Mouse (Mus musculus) heart, embryonic 11.5 days (tissue): Measurements from ENCODE around the gene Csnk2a1. TPM values are rescaled to one million over a fixed set of nuclear protein-coding genes. Genes with fewer than 3 reads are reported as not detected.

Experiments
- ATAC-seq: fragments of 200-750 bp; cut with Nextera tagmentation; replicated peaks from 2 replicates; pipeline ENCODE4 v1.8.0; 2017; ENCODE audit warnings: moderate library complexity; ENCODE audit not compliant: insufficient number of reproducible peaks, low FRiP score, low TSS enrichment
- H3K27ac ChIP-seq: fragments of 300-500 bp; sonication (generic); 2 replicates; pipeline ENCODE4 v1.5.1; 2014; ENCODE audit warnings: mild to moderate bottlenecking, low read depth, low read length
- H3K27me3 ChIP-seq: fragments of 300-500 bp; sonication (generic); 2 replicates; pipeline ENCODE4 v1.6.1; 2014; ENCODE audit warnings: mild to moderate bottlenecking, low read length, mixed read lengths; ENCODE audit not compliant: control insufficient read depth, insufficient read depth
- H3K36me3 ChIP-seq: fragments of 300-500 bp; sonication (generic); 2 replicates; pipeline ENCODE4 v1.6.1; 2014; ENCODE audit warnings: mild to moderate bottlenecking, low read length, moderate library complexity, mixed read lengths; ENCODE audit not compliant: control insufficient read depth, insufficient read depth
- H3K4me1 ChIP-seq: fragments of 300-500 bp; sonication (generic); 2 replicates; pipeline ENCODE4 v1.6.1; 2014; ENCODE audit warnings: low read length; ENCODE audit not compliant: control insufficient read depth, insufficient read depth
- H3K4me2 ChIP-seq: fragments of 300-500 bp; sonication (generic); 2 replicates; pipeline ENCODE4 v1.6.1; 2014; ENCODE audit warnings: mild to moderate bottlenecking, moderate library complexity
- H3K4me3 ChIP-seq: fragments of 300-500 bp; sonication (generic); 2 replicates; pipeline ENCODE4 v1.5.1; 2014; ENCODE audit warnings: low read depth, low read length
- H3K9ac ChIP-seq: fragments of 300-500 bp; sonication (generic); 2 replicates; pipeline ENCODE4 v1.6.1; 2014; ENCODE audit warnings: mild to moderate bottlenecking, low read depth, low read length, moderate library complexity
- H3K9me3 ChIP-seq: fragments of 300-500 bp; sonication (generic); replicated peaks from 2 replicates; pipeline ENCODE4 v1.6.1; 2016; ENCODE audit warnings: low read length; ENCODE audit not compliant: control insufficient read depth
- WGBS: fragments of 180-500 bp; shearing (Covaris S2); extraction: QIAGEN DNeasy Blood & Tissue Kit; methylation state at CpG from one replicate; pipeline ENCODE4 v1.1.7; 2014; ENCODE audit not compliant: insufficient replicate concordance; 5-methylcytosine and 5-hydroxymethylcytosine counted together
- polyA plus RNA-seq: library from polyadenylated mRNA; unstranded; fragments of >200 nt; fragmentation: Nextera tagmentation; extraction: Ambion mirVana; gene quantifications from 2 replicates; pipeline ENCODE4 v1.2.1, GENCODE M21; 2014

Gene Csnk2a1
- polyA plus RNA-seq, 1 experiment from 2014 or later = 90.5 TPM

- Histone ChIP-seq H3K4me3 (peak within 1 kb of the TSS; percentile 95), H3K9me3 (no peaks in the 10 kb centered on the region), H3K36me3 (no peaks in the 10 kb centered on the region), H3K27me3 (no peaks in the 10 kb centered on the region), H3K27ac (peak within 1 kb of the TSS; percentile 82), H3K4me2 (peak within 1 kb of the TSS; percentile 88), H3K9ac (peak within 1 kb of the TSS; percentile 95), H3K4me1 (peaks cover 15% of the 10 kb centered on the region)
- peak; percentile 95 for ATAC-seq
- WGBS = under 1% methylated on average over 63 of the region's 70 CpGs
Measured at GRCm38 (mm10) chr2:152293727-152294475, 67.3 kb downstream of the Csnk2a1 start, which contains the start of gene Tbc1d20. Gene Tbc1d20 (plus strand): TSS chr2:152293828.

GRCm38 (mm10) chr2:152294541-152294940 lies 67.9 kb downstream of the Csnk2a1 start:
- peak overlapping the region; percentile 88 for H3K4me2 ChIP-seq
- 38% methylated on average over 5 of the region's 5 CpGs for WGBS
- ATAC-seq = no peak
- peak overlapping the region; percentile 95 for H3K9ac ChIP-seq
- no peaks in the 10 kb centered on the region for H3K36me3 ChIP-seq
- H3K27ac ChIP-seq = no peak overlapping the region
- no peaks in the 10 kb centered on the region for H3K27me3 ChIP-seq
- H3K4me1 ChIP-seq = peaks cover 15% of the 10 kb centered on the region
- no peaks in the 10 kb centered on the region for H3K9me3 ChIP-seq
- peak overlapping the region; percentile 95 for H3K4me3 ChIP-seq

GRCm38 (mm10) chr2:152302862-152303261 lies 76.2 kb downstream of the Csnk2a1 start:
- no peaks in the 10 kb centered on the region for H3K27me3 ChIP-seq
- WGBS = 83% methylated on average over 2 of the region's 2 CpGs
- no peak overlapping the region for H3K4me3 ChIP-seq
- H3K27ac ChIP-seq = no peak overlapping the region
- H3K4me1 ChIP-seq = 0 out of 2 replicates have a peak, but pooled peaks cover 2% of the 10 kb centered on the region
- H3K9me3 ChIP-seq = no peaks in the 10 kb centered on the region
- H3K36me3 ChIP-seq = peaks cover 20% of the 10 kb centered on the region
- no peak for ATAC-seq
- no peak overlapping the region for H3K9ac ChIP-seq
- no peak overlapping the region for H3K4me2 ChIP-seq

GRCm38 (mm10) chr2:152303781-152304180 lies 77.1 kb downstream of the Csnk2a1 start:
- no peaks in the 10 kb centered on the region for H3K4me1 ChIP-seq
- 61% methylated on average over 5 of the region's 5 CpGs for WGBS
- no peak for ATAC-seq

GRCm38 (mm10) chr2:152305480-152305879 lies 78.8 kb downstream of the Csnk2a1 start:
- WGBS = 93% methylated on average over 6 of the region's 6 CpGs
- H3K9ac ChIP-seq = no peak overlapping the region
- no peak overlapping the region for H3K27ac ChIP-seq
- H3K4me1 ChIP-seq = no peaks in the 10 kb centered on the region
- no peak overlapping the region for H3K4me2 ChIP-seq
- H3K9me3 ChIP-seq = no peaks in the 10 kb centered on the region
- ATAC-seq = no peak
- H3K36me3 ChIP-seq = peaks cover 37% of the 10 kb centered on the region
- no peak overlapping the region for H3K4me3 ChIP-seq
- no peaks in the 10 kb centered on the region for H3K27me3 ChIP-seq

More at GRCm38 (mm10) chr2:152303781-152304180, 77.1 kb downstream of the Csnk2a1 start:
- Histone ChIP-seq H3K9ac (no peak overlapping the region), H3K36me3 (peaks cover 29% of the 10 kb centered on the region), H3K4me3 (no peak overlapping the region), H3K27me3 (no peaks in the 10 kb centered on the region), H3K4me2 (no peak overlapping the region), H3K9me3 (no peaks in the 10 kb centered on the region), H3K27ac (no peak overlapping the region)

GRCm38 (mm10) chr2:152307186-152307585 lies 80.5 kb downstream of the Csnk2a1 start:
- no peak overlapping the region for H3K4me2 ChIP-seq
- no peak overlapping the region for H3K27ac ChIP-seq
- WGBS = 90% methylated on average over 3 of the region's 3 CpGs
- no peaks in the 10 kb centered on the region for H3K4me1 ChIP-seq
- no peaks in the 10 kb centered on the region for H3K27me3 ChIP-seq
- ATAC-seq = no peak
- H3K9ac ChIP-seq = no peak overlapping the region
- H3K4me3 ChIP-seq = no peak overlapping the region
- H3K9me3 ChIP-seq = no peaks in the 10 kb centered on the region
- peaks cover 51% of the 10 kb centered on the region for H3K36me3 ChIP-seq

GRCm38 (mm10) chr2:152312996-152313395 lies 86.4 kb downstream of the Csnk2a1 start:
- peaks cover 45% of the 10 kb centered on the region for H3K36me3 ChIP-seq
- no peak overlapping the region for H3K4me2 ChIP-seq
- no peak overlapping the region for H3K27ac ChIP-seq
- no peaks in the 10 kb centered on the region for H3K27me3 ChIP-seq
- WGBS = 77% methylated on average over 7 of the region's 7 CpGs
- no peak for ATAC-seq
- no peaks in the 10 kb centered on the region for H3K4me1 ChIP-seq
- H3K9me3 ChIP-seq = no peaks in the 10 kb centered on the region
- H3K4me3 ChIP-seq = no peak overlapping the region
- H3K9ac ChIP-seq = no peak overlapping the region

- H3K36me3 ChIP-seq = peaks cover 44% of the 10 kb centered on the region
- no peak overlapping the region for H3K4me2 ChIP-seq
- WGBS = 89% methylated on average over 6 of the region's 6 CpGs
Measured at GRCm38 (mm10) chr2:152313926-152314325, 87.3 kb downstream of the Csnk2a1 start.

GRCm38 (mm10) chr2:152317054-152317453 lies 90.4 kb downstream of the Csnk2a1 start:
- Histone ChIP-seq H3K9me3 (no peaks in the 10 kb centered on the region), H3K27ac (no peak overlapping the region), H3K4me2 (no peak overlapping the region), H3K4me3 (no peak overlapping the region), H3K4me1 (no peaks in the 10 kb centered on the region), H3K9ac (no peak overlapping the region), H3K36me3 (peaks cover 30% of the 10 kb centered on the region), H3K27me3 (no peaks in the 10 kb centered on the region)
- ATAC-seq = no peak
- 85% methylated on average over 6 of the region's 6 CpGs for WGBS

More at GRCm38 (mm10) chr2:152313926-152314325, 87.3 kb downstream of the Csnk2a1 start:
- Histone ChIP-seq H3K27me3 (no peaks in the 10 kb centered on the region), H3K9me3 (no peaks in the 10 kb centered on the region), H3K4me1 (no peaks in the 10 kb centered on the region), H3K4me3 (no peak overlapping the region), H3K9ac (no peak overlapping the region), H3K27ac (no peak overlapping the region)
- ATAC-seq = no peak
